Mouse (Mus musculus): ENCODE results near the gene Cxcr2.

GRCm38 (mm10) chr1:74111696-74112030 lies 42.1 kb upstream of the Cxcr2 start:
- TF ChIP-seq CTCF (IDR thresholded peaks at IDR 0.05; ENCODE audit: borderline replicate concordance, extremely low read depth, insufficient read depth, insufficient read length) (no peak), POLR2A (IDR thresholded peaks at IDR 0.05; ENCODE audit: borderline replicate concordance, extremely low read depth, insufficient read depth, insufficient read length, poor library complexity, severe bottlenecking) (no peak)

All from brain, embryonic 14.5 days (tissue).